ENCODE assay signal across 29 mouse cellular contexts in genomic region chr10:52025291-52025690, GRCm38 (mm10). TPM values are rescaled to one million over a fixed set of nuclear protein-coding genes. Genes with fewer than 3 reads are reported as not detected.
DNase-seq lines count a peak whose midpoint lies in the region; ATAC-seq and TF ChIP-seq lines count a peak whose summit lies in the region.
"Had no signal": no experiment of that assay in that cellular context is flagged by ENCODE, and none has a peak within 500 bp of the region (broad histone marks: within the 10 kb centered on the region; RNA-seq: fewer than 3 reads in every experiment).

No protein-coding gene starts in this region.

- no peak overlapping the region for H3K27ac ChIP-seq in forebrain, embryonic 10.5 days
- H3K27ac ChIP-seq in forebrain, embryonic 14.5 days (ENCODE audit: low read depth, low read length), result no peak overlapping the region
- no peak overlapping the region for H3K27ac ChIP-seq in limb, embryonic 11.5 days (replicated peaks; ENCODE audit: low read depth, low read length)
- no peak overlapping the region for H3K27ac ChIP-seq in limb, embryonic 10.5 days
- H3K27ac ChIP-seq in limb, embryonic 12.5 days, result no peak overlapping the region
- H3K27ac ChIP-seq in limb, embryonic 14.5 days (replicated peaks; ENCODE audit: low read depth, low read length), result no peak overlapping the region
- H3K27ac ChIP-seq: embryonic facial prominence, embryonic 15.5 days; forebrain, embryonic 13.5 days; heart, adult 2 months; heart, embryonic 10.5 days; heart, embryonic 13.5 days; hindbrain, embryonic 13.5 days; intestine, embryonic 15.5 days had no signal

- H3K9ac ChIP-seq in forebrain, embryonic 14.5 days (ENCODE audit: low read length), result no peak overlapping the region
- no peak overlapping the region for H3K9ac ChIP-seq in limb, embryonic 11.5 days (ENCODE audit: low read length)
- H3K9ac ChIP-seq in limb, embryonic 12.5 days (replicated peaks), result no peak overlapping the region
- H3K9ac ChIP-seq in limb, embryonic 14.5 days (ENCODE audit: low read depth, low read length, severe bottlenecking), result no peak overlapping the region
- H3K9ac ChIP-seq: embryonic facial prominence, embryonic 15.5 days; forebrain, embryonic 13.5 days; forebrain, postnatal 0 days; heart, embryonic 13.5 days; hindbrain, embryonic 13.5 days; intestine, embryonic 15.5 days had no signal

- TF ChIP-seq POLR2A in limb, embryonic 14.5 days (IDR thresholded peaks at IDR 0.05; ENCODE audit: borderline replicate concordance, extremely low read depth, insufficient read depth, insufficient read length), result no peak

- H3K4me2 ChIP-seq in forebrain, embryonic 14.5 days (ENCODE audit: low read length), result no peak overlapping the region
- no peak overlapping the region for H3K4me2 ChIP-seq in limb, embryonic 11.5 days (ENCODE audit: low read depth, severe bottlenecking)
- peak overlapping the region; percentile 4; the same call in 1 of the 2 replicates for H3K4me2 ChIP-seq in limb, embryonic 12.5 days
- H3K4me2 ChIP-seq in limb, embryonic 14.5 days (replicated peaks; ENCODE audit: low read depth, low read length, severe bottlenecking), result no peak overlapping the region
- H3K4me2 ChIP-seq: embryonic facial prominence, embryonic 15.5 days; forebrain, embryonic 13.5 days; heart, embryonic 13.5 days; hindbrain, embryonic 13.5 days; intestine, embryonic 15.5 days had no signal

- no peak overlapping the region for H3K4me3 ChIP-seq in forebrain, embryonic 10.5 days
- no peak overlapping the region for H3K4me3 ChIP-seq in forebrain, embryonic 14.5 days (ENCODE audit: low read depth, low read length)
- H3K4me3 ChIP-seq in limb, embryonic 11.5 days (ENCODE audit: low read depth, low read length), result no peak overlapping the region
- H3K4me3 ChIP-seq in limb, embryonic 10.5 days, result no peak overlapping the region
- H3K4me3 ChIP-seq in limb, embryonic 12.5 days (replicated peaks), result peak overlapping the region; percentile 6
- H3K4me3 ChIP-seq in limb, embryonic 14.5 days (replicated peaks; ENCODE audit: low read length), result peak overlapping the region; percentile 49
- H3K4me3 ChIP-seq: embryonic facial prominence, embryonic 15.5 days; forebrain, embryonic 13.5 days; heart, adult 2 months; heart, embryonic 10.5 days; heart, embryonic 13.5 days; hindbrain, embryonic 13.5 days; intestine, embryonic 15.5 days had no signal

- no peaks in the 10 kb centered on the region for H3K36me3 ChIP-seq in forebrain, embryonic 10.5 days (replicated peaks)
- H3K36me3 ChIP-seq in forebrain, embryonic 14.5 days (ENCODE audit: control insufficient read depth, insufficient read depth, low read length), result no peaks in the 10 kb centered on the region
- no peaks in the 10 kb centered on the region for H3K36me3 ChIP-seq in limb, embryonic 11.5 days (ENCODE audit: control insufficient read depth, insufficient read depth, low read length)
- H3K36me3 ChIP-seq in limb, embryonic 10.5 days, result no peaks in the 10 kb centered on the region
- H3K36me3 ChIP-seq in limb, embryonic 12.5 days, result no peaks in the 10 kb centered on the region
- H3K36me3 ChIP-seq in limb, embryonic 14.5 days (ENCODE audit: control insufficient read depth, insufficient read depth, low read length), result no peaks in the 10 kb centered on the region
- H3K36me3 ChIP-seq: embryonic facial prominence, embryonic 15.5 days; G1E; heart, embryonic 10.5 days; heart, embryonic 13.5 days; hindbrain, embryonic 13.5 days; intestine, embryonic 15.5 days had no signal

- peaks cover 100% of the 10 kb centered on the region for H3K27me3 ChIP-seq in forebrain, embryonic 10.5 days (ENCODE audit: poor library complexity, severe bottlenecking)
- peaks cover 96% of the 10 kb centered on the region for H3K27me3 ChIP-seq in forebrain, embryonic 14.5 days (replicated peaks; ENCODE audit: control insufficient read depth, insufficient read depth, low read length)
- H3K27me3 ChIP-seq in limb, embryonic 11.5 days (ENCODE audit: control insufficient read depth, insufficient read depth, low read length), result peaks cover 88% of the 10 kb centered on the region
- H3K27me3 ChIP-seq in limb, embryonic 10.5 days (ENCODE audit: low read depth, poor library complexity, severe bottlenecking), result peaks cover 100% of the 10 kb centered on the region
- peaks cover 94% of the 10 kb centered on the region for H3K27me3 ChIP-seq in limb, embryonic 12.5 days
- H3K27me3 ChIP-seq in limb, embryonic 14.5 days (ENCODE audit: control insufficient read depth, insufficient read depth, low read length), result peaks cover 93% of the 10 kb centered on the region
- H3K27me3 ChIP-seq: CH12.LX had no signal

- DNase-seq in forebrain, embryonic 10.5 days (ENCODE audit: extremely low spot score, low spot score), result peak; percentile 21
- no peak for DNase-seq in forebrain, embryonic 14.5 days (ENCODE audit: low spot score)
- peak; percentile 33 for DNase-seq in limb, embryonic 11.5 days (ENCODE audit: low spot score)
- DNase-seq in limb, embryonic 10.5 days (ENCODE audit: low spot score), result no peak
- no peak for DNase-seq in limb, embryonic 14.5 days (ENCODE audit: low spot score)
- no peak for DNase-seq in MN1 (ENCODE audit: low spot score)
- DNase-seq: adrenal gland, adult 8-10 months; adrenal gland, postnatal 25 days; B cell, adult 2 months; cerebellum, adult 11-12 months; cerebellum, adult 8-10 months; cerebellum, postnatal 10 days; cerebellum, postnatal 36 days; embryo, embryonic 11 days; gastrocnemius, postnatal 36 days; heart, adult 2 months; heart, postnatal 14 days; heart, postnatal 4 days had no signal

- 0% methylated on average over 1 of the region's 1 CpGs for WGBS in forebrain, embryonic 10.5 days
- 0% methylated on average over 1 of the region's 1 CpGs for WGBS in forebrain, embryonic 14.5 days
- WGBS in limb, embryonic 11.5 days, result 0% methylated on average over 1 of the region's 1 CpGs
- 0% methylated on average over 1 of the region's 1 CpGs for WGBS in limb, embryonic 10.5 days
- 0% methylated on average over 1 of the region's 1 CpGs for WGBS in limb, embryonic 12.5 days
- WGBS in limb, embryonic 14.5 days, result 0% methylated on average over 1 of the region's 1 CpGs

- ATAC-seq in forebrain, embryonic 14.5 days, result no peak
- no peak for ATAC-seq in limb, embryonic 11.5 days (ENCODE audit: insufficient number of reproducible peaks, low FRiP score, low TSS enrichment, low read depth)
- no peak for ATAC-seq in limb, embryonic 12.5 days (ENCODE audit: insufficient number of reproducible peaks, insufficient read depth, low FRiP score, low TSS enrichment, low read depth)
- no peak for ATAC-seq in limb, embryonic 14.5 days (ENCODE audit: low FRiP score, low read depth)
- ATAC-seq: forebrain, embryonic 13.5 days; forebrain, postnatal 0 days; hindbrain, embryonic 16.5 days; intestine, embryonic 15.5 days had no signal

- H3K4me1 ChIP-seq in forebrain, embryonic 10.5 days, result peaks cover 41% of the 10 kb centered on the region
- peaks cover 4% of the 10 kb centered on the region; the same call in 1 of the 2 replicates for H3K4me1 ChIP-seq in forebrain, embryonic 14.5 days (ENCODE audit: control insufficient read depth, insufficient read depth, low read length)
- no peaks in the 10 kb centered on the region for H3K4me1 ChIP-seq in limb, embryonic 11.5 days (ENCODE audit: control insufficient read depth, insufficient read depth, low read length)
- H3K4me1 ChIP-seq in limb, embryonic 10.5 days, result peaks cover 25% of the 10 kb centered on the region
- H3K4me1 ChIP-seq in limb, embryonic 12.5 days (replicated peaks), result peaks cover 25% of the 10 kb centered on the region
- H3K4me1 ChIP-seq in limb, embryonic 14.5 days (ENCODE audit: control insufficient read depth, insufficient read depth, low read length), result peaks cover 6% of the 10 kb centered on the region; the same call in 1 of the 2 replicates

- no peaks in the 10 kb centered on the region for H3K9me3 ChIP-seq in forebrain, embryonic 10.5 days
- H3K9me3 ChIP-seq in forebrain, embryonic 14.5 days (replicated peaks; ENCODE audit: control insufficient read depth, low read length), result no peaks in the 10 kb centered on the region
- H3K9me3 ChIP-seq in limb, embryonic 11.5 days (ENCODE audit: control insufficient read depth, low read length), result no peaks in the 10 kb centered on the region
- no peaks in the 10 kb centered on the region for H3K9me3 ChIP-seq in limb, embryonic 10.5 days (replicated peaks)
- no peaks in the 10 kb centered on the region for H3K9me3 ChIP-seq in limb, embryonic 12.5 days
- no peaks in the 10 kb centered on the region for H3K9me3 ChIP-seq in limb, embryonic 14.5 days (ENCODE audit: control insufficient read depth, low read length)
- H3K9me3 ChIP-seq: embryonic facial prominence, embryonic 15.5 days; forebrain, embryonic 13.5 days; G1E; heart, embryonic 10.5 days; heart, embryonic 13.5 days; hindbrain, embryonic 13.5 days; intestine, embryonic 15.5 days had no signal

RNA-seq across cellular contexts. Expression of gene Vgll2, which starts 3.0 kb away (rescaled TPM):
- polyA plus RNA-seq in forebrain, embryonic 10.5 days (2016; fragmentation: Nextera tagmentation; extraction: Ambion mirVana), result 0.68 and 1.6 TPM in 2 replicates
- polyA plus RNA-seq in forebrain, embryonic 14.5 days (2014; fragmentation: Nextera tagmentation; extraction: Ambion mirVana), result 1.0 and 1.8 TPM in 2 replicates
- polyA plus RNA-seq in limb, embryonic 11.5 days (2014; fragmentation: Nextera tagmentation; extraction: Ambion mirVana), result 7.9 and 10.9 TPM in 2 replicates
- 1.2 and 4.2 TPM in 2 replicates for polyA plus RNA-seq in limb, embryonic 10.5 days (2016; fragmentation: Nextera tagmentation; extraction: Ambion mirVana)
- 26.3 and 28.9 TPM in 2 replicates for polyA plus RNA-seq in limb, embryonic 12.5 days (2016; fragmentation: Nextera tagmentation; extraction: Ambion mirVana)
- 71.5 and 111 TPM in 2 replicates for polyA plus RNA-seq in limb, embryonic 14.5 days (2012; rRNA removed)
- polyA plus RNA-seq in limb, embryonic 14.5 days (2014; fragmentation: Nextera tagmentation; extraction: Ambion mirVana), result 36.3 and 48.6 TPM in 2 replicates
- polyA plus RNA-seq: G1E had no signal

Comparison
In these comparisons a context has a peak if more than half of its experiments do, and no peak if none do; other contexts are left out.
1. DNase-seq: peak in forebrain, embryonic 10.5 days (single experiment) and limb, embryonic 11.5 days (single experiment); none in forebrain, embryonic 14.5 days (single experiment), limb, embryonic 10.5 days (single experiment), limb, embryonic 14.5 days (single experiment) and MN1 (single experiment).
2. H3K4me3 ChIP-seq: peak in limb, embryonic 12.5 days (single experiment) and limb, embryonic 14.5 days (single experiment); none in forebrain, embryonic 10.5 days (single experiment), forebrain, embryonic 14.5 days (single experiment), limb, embryonic 11.5 days (single experiment) and limb, embryonic 10.5 days (single experiment).